Comparison of ENCODE assay signal across 21 mouse cellular contexts in genomic region chr14:35198447-35198846, GRCm38 (mm10).
DNase-seq lines count a peak whose midpoint lies in the region; ATAC-seq and TF ChIP-seq lines count a peak whose summit lies in the region.
"Had no signal": no experiment of that assay in that cellular context is flagged by ENCODE, and none has a peak within 500 bp of the region (broad histone marks: within the 10 kb centered on the region; RNA-seq: fewer than 3 reads in every experiment).

No protein-coding gene starts in this region.

- no peak for DNase-seq in hindbrain, postnatal 0 days (ENCODE audit: low spot score)
- no peak for DNase-seq in neural tube, embryonic 10.5 days (ENCODE audit: extremely low spot score, low spot score)
- DNase-seq in cerebellum, postnatal 4 days (ENCODE audit: low spot score in 2 of 2) = no peak
- DNase-seq: adrenal gland, adult 2 months; adrenal gland, adult 8-10 months; adrenal gland, postnatal 10 days; adrenal gland, postnatal 14 days; adrenal gland, postnatal 25 days; adrenal gland, postnatal 36 days; B cell, adult 2 months; cerebellum, adult 11 months; cerebellum, adult 11-12 months had no signal

- H3K4me1 ChIP-seq in hindbrain, embryonic 13.5 days (replicated peaks) = peaks cover 11% of the 10 kb centered on the region
- no peaks in the 10 kb centered on the region for H3K4me1 ChIP-seq in hindbrain, embryonic 12.5 days
- H3K4me1 ChIP-seq in hindbrain, embryonic 16.5 days (ENCODE audit: control insufficient read depth, insufficient read depth, low read depth, low read length) = peaks cover 3% of the 10 kb centered on the region; the same call in 1 of the 2 replicates
- H3K4me1 ChIP-seq in hindbrain, postnatal 0 days (ENCODE audit: insufficient read depth, low read length) = no peaks in the 10 kb centered on the region
- peaks cover 7% of the 10 kb centered on the region for H3K4me1 ChIP-seq in neural tube, embryonic 13.5 days (replicated peaks)
- H3K4me1 ChIP-seq in neural tube, embryonic 15.5 days = peaks cover 11% of the 10 kb centered on the region

- no peaks in the 10 kb centered on the region for H3K36me3 ChIP-seq in hindbrain, embryonic 13.5 days
- H3K36me3 ChIP-seq in hindbrain, embryonic 12.5 days = no peaks in the 10 kb centered on the region
- H3K36me3 ChIP-seq in hindbrain, embryonic 16.5 days (ENCODE audit: control insufficient read depth, insufficient read depth, low read length) = no peaks in the 10 kb centered on the region
- H3K36me3 ChIP-seq in hindbrain, postnatal 0 days (ENCODE audit: insufficient read depth, low read length) = no peaks in the 10 kb centered on the region
- H3K36me3 ChIP-seq in neural tube, embryonic 13.5 days = no peaks in the 10 kb centered on the region
- H3K36me3 ChIP-seq in neural tube, embryonic 15.5 days = no peaks in the 10 kb centered on the region
- H3K36me3 ChIP-seq: G1E had no signal

- no peaks in the 10 kb centered on the region for H3K27me3 ChIP-seq in hindbrain, embryonic 13.5 days
- no peaks in the 10 kb centered on the region for H3K27me3 ChIP-seq in hindbrain, embryonic 12.5 days
- H3K27me3 ChIP-seq in hindbrain, embryonic 16.5 days (replicated peaks; ENCODE audit: control insufficient read depth, insufficient read depth, low read length) = no peaks in the 10 kb centered on the region
- no peaks in the 10 kb centered on the region for H3K27me3 ChIP-seq in hindbrain, postnatal 0 days (ENCODE audit: insufficient read depth, low read length)
- no peaks in the 10 kb centered on the region for H3K27me3 ChIP-seq in neural tube, embryonic 13.5 days
- no peaks in the 10 kb centered on the region for H3K27me3 ChIP-seq in neural tube, embryonic 15.5 days (replicated peaks)
- H3K27me3 ChIP-seq: Patski had no signal

- WGBS in hindbrain, embryonic 13.5 days = 82% methylated on average over 4 of the region's 4 CpGs
- 86% methylated on average over 4 of the region's 4 CpGs for WGBS in hindbrain, embryonic 12.5 days
- 67% methylated on average over 4 of the region's 4 CpGs for WGBS in hindbrain, embryonic 16.5 days
- 56% methylated on average over 4 of the region's 4 CpGs for WGBS in hindbrain, postnatal 0 days
- whole genome bisulfite sequencing in neural tube, embryonic 13.5 days = 73% methylated on average over 4 of the region's 4 CpGs
- 69% methylated on average over 4 of the region's 4 CpGs for WGBS in neural tube, embryonic 15.5 days

- H3K9ac ChIP-seq in hindbrain, embryonic 13.5 days = no peak overlapping the region
- no peak overlapping the region for H3K9ac ChIP-seq in hindbrain, embryonic 12.5 days
- no peak overlapping the region for H3K9ac ChIP-seq in hindbrain, embryonic 16.5 days (ENCODE audit: low read depth, low read length)
- H3K9ac ChIP-seq in hindbrain, postnatal 0 days (replicated peaks; ENCODE audit: low read length) = no peak overlapping the region
- H3K9ac ChIP-seq in neural tube, embryonic 13.5 days = no peak overlapping the region
- no peak overlapping the region for H3K9ac ChIP-seq in neural tube, embryonic 15.5 days (replicated peaks)

- 0 out of 2 replicates have a peak overlapping the region, but pooled peaks have one; percentile 13 for H3K27ac ChIP-seq in hindbrain, embryonic 13.5 days
- H3K27ac ChIP-seq in hindbrain, embryonic 12.5 days = no peak overlapping the region
- H3K27ac ChIP-seq in hindbrain, embryonic 16.5 days (ENCODE audit: low read depth, low read length) = no peak overlapping the region
- no peak overlapping the region for H3K27ac ChIP-seq in hindbrain, postnatal 0 days
- H3K27ac ChIP-seq in neural tube, embryonic 13.5 days (replicated peaks) = peak overlapping the region; percentile 2; the same call in 1 of the 2 replicates
- peak overlapping the region; percentile 43; the same call in 1 of the 2 replicates for H3K27ac ChIP-seq in neural tube, embryonic 15.5 days (replicated peaks)

- no peak for TF ChIP-seq CTCF in hindbrain, postnatal 0 days (IDR thresholded peaks at IDR 0.05; ENCODE audit: low read depth)

- no peak overlapping the region for H3K4me3 ChIP-seq in hindbrain, embryonic 13.5 days
- H3K4me3 ChIP-seq in hindbrain, embryonic 12.5 days = no peak overlapping the region
- H3K4me3 ChIP-seq in hindbrain, embryonic 16.5 days (ENCODE audit: low read length) = no peak overlapping the region
- no peak overlapping the region for H3K4me3 ChIP-seq in hindbrain, postnatal 0 days (ENCODE audit: low read length)
- no peak overlapping the region for H3K4me3 ChIP-seq in neural tube, embryonic 13.5 days
- no peak overlapping the region for H3K4me3 ChIP-seq in neural tube, embryonic 15.5 days (replicated peaks)

- no peak overlapping the region for H3K4me2 ChIP-seq in hindbrain, embryonic 13.5 days
- H3K4me2 ChIP-seq in hindbrain, embryonic 12.5 days (replicated peaks) = no peak overlapping the region
- H3K4me2 ChIP-seq in hindbrain, embryonic 16.5 days (ENCODE audit: low read length) = no peak overlapping the region
- no peak overlapping the region for H3K4me2 ChIP-seq in hindbrain, postnatal 0 days (ENCODE audit: low read depth, low read length)
- H3K4me2 ChIP-seq in neural tube, embryonic 13.5 days = no peak overlapping the region
- no peak overlapping the region for H3K4me2 ChIP-seq in neural tube, embryonic 15.5 days

- 0 out of 2 replicates have a peak, but pooled peaks have one; percentile 39 for ATAC-seq in hindbrain, embryonic 13.5 days (ENCODE audit: low FRiP score)
- no peak for ATAC-seq in hindbrain, embryonic 12.5 days (ENCODE audit: low FRiP score)
- ATAC-seq in hindbrain, embryonic 16.5 days = peak; percentile 45; the same call in 1 of the 2 replicates
- ATAC-seq in hindbrain, postnatal 0 days = no peak
- ATAC-seq in neural tube, embryonic 13.5 days (ENCODE audit: low read depth) = peak; percentile 53; the same call in 1 of the 2 replicates
- peak; percentile 59; the same call in 1 of the 2 replicates for ATAC-seq in neural tube, embryonic 15.5 days (ENCODE audit: low FRiP score)
- ATAC-seq: activated CD4-positive, CD25-positive, alpha-beta regulatory T cell, adult 4 months; CD4-positive, CD25-positive, alpha-beta regulatory T cell, adult 4 months; Patski had no signal

- H3K9me3 ChIP-seq in hindbrain, embryonic 13.5 days = no peaks in the 10 kb centered on the region
- H3K9me3 ChIP-seq in hindbrain, embryonic 12.5 days (replicated peaks) = no peaks in the 10 kb centered on the region
- no peaks in the 10 kb centered on the region for H3K9me3 ChIP-seq in hindbrain, embryonic 16.5 days (ENCODE audit: control insufficient read depth, low read length)
- no peaks in the 10 kb centered on the region for H3K9me3 ChIP-seq in hindbrain, postnatal 0 days (ENCODE audit: low read length)
- no peaks in the 10 kb centered on the region for H3K9me3 ChIP-seq in neural tube, embryonic 13.5 days
- H3K9me3 ChIP-seq in neural tube, embryonic 15.5 days (replicated peaks) = no peaks in the 10 kb centered on the region

Comparison
In these comparisons a context has a peak if more than half of its experiments do, and no peak if none do; other contexts are left out.
1. ATAC-seq: peak in hindbrain, embryonic 13.5 days (single experiment), hindbrain, embryonic 16.5 days (single experiment), neural tube, embryonic 13.5 days (single experiment) and neural tube, embryonic 15.5 days (single experiment); none in hindbrain, embryonic 12.5 days (single experiment) and hindbrain, postnatal 0 days (single experiment).
2. H3K27ac ChIP-seq: peak in hindbrain, embryonic 13.5 days (single experiment), neural tube, embryonic 13.5 days (single experiment) and neural tube, embryonic 15.5 days (single experiment); none in hindbrain, embryonic 12.5 days (single experiment), hindbrain, embryonic 16.5 days (single experiment) and hindbrain, postnatal 0 days (single experiment).